Mouse (Mus musculus) forebrain, embryonic 13.5 days (tissue): Measurements from ENCODE around the gene Hpse2. TPM values are rescaled to one million over a fixed set of nuclear protein-coding genes. Genes with fewer than 3 reads are reported as not detected.

ENCODE experiments used
- ATAC-seq: fragments of 200-750 bp; cut with Nextera tagmentation; 2 replicates; pipeline ENCODE4 v1.8.0; 2017
- H3K27ac ChIP-seq: fragments of 300-500 bp; sonication (generic); 2 replicates; pipeline ENCODE4 v1.5.1; 2015; ENCODE audit warnings: inconsistent platforms, mild to moderate bottlenecking, moderate library complexity
- H3K27me3 ChIP-seq: fragments of 300-500 bp; sonication (generic); 2 replicates; pipeline ENCODE4 v1.6.1; 2015; ENCODE audit warnings: mild to moderate bottlenecking, inconsistent platforms
- H3K36me3 ChIP-seq: fragments of 300-500 bp; sonication (generic); 2 replicates; pipeline ENCODE4 v1.6.1; 2015; ENCODE audit warnings: mild to moderate bottlenecking, inconsistent platforms; ENCODE audit not compliant: poor library complexity, severe bottlenecking
- H3K4me1 ChIP-seq: fragments of 300-500 bp; sonication (generic); 2 replicates; pipeline ENCODE4 v1.6.1; 2015; ENCODE audit warnings: inconsistent platforms
- H3K4me2 ChIP-seq: fragments of 300-500 bp; sonication (generic); 2 replicates; pipeline ENCODE4 v1.6.1; 2015; ENCODE audit warnings: inconsistent platforms, mild to moderate bottlenecking, moderate library complexity
- H3K4me3 ChIP-seq: fragments of 300-500 bp; sonication (generic); 2 replicates; pipeline ENCODE4 v1.5.1; 2015; ENCODE audit warnings: mild to moderate bottlenecking, inconsistent platforms
- H3K9ac ChIP-seq: fragments of 300-500 bp; sonication (generic); 2 replicates; pipeline ENCODE4 v1.6.1; 2015; ENCODE audit warnings: mild to moderate bottlenecking, inconsistent platforms
- H3K9me3 ChIP-seq: fragments of 300-500 bp; sonication (generic); replicated peaks from 2 replicates; pipeline ENCODE4 v1.6.1; 2016; ENCODE audit warnings: inconsistent platforms
- WGBS: fragments of 180-500 bp; shearing (Covaris S2); methylation state at CpG from one replicate; pipeline ENCODE4 v1.1.7; 2015; 5-methylcytosine and 5-hydroxymethylcytosine counted together
- polyA plus RNA-seq: library from polyadenylated mRNA; unstranded; fragments of >200 nt; fragmentation: Nextera tagmentation; extraction: Ambion mirVana; gene quantifications from 2 replicates; pipeline ENCODE4 v1.2.1, GENCODE M21; 2015

Hpse2 gene
- polyA plus RNA-seq, 1 experiment from 2014 or later = not detected

DNA sequence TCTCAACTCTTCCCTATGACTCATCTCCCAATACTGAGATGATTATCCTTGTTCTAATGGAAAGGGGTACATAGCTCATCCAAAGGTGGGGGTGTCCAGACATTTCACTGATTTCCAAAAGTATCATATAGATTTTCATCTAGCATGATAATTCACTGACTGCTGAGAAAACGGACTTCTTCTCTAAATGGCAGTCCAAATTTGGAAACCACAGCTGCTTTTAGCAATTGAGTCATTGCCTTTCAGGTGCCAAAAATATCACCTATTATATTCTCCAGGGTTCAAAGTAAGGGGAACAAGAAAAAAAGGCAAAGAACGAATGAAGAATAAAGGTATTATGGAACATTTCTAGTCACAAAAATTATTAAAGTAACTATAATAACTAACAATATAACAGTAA is 459.9 kb downstream of the Hpse2 start:
- no peak overlapping the region for H3K4me2 ChIP-seq
- no peak for ATAC-seq
- no peaks in the 10 kb centered on the region for H3K36me3 ChIP-seq
- no peaks in the 10 kb centered on the region for H3K9me3 ChIP-seq
- no peak overlapping the region for H3K27ac ChIP-seq
- no peaks in the 10 kb centered on the region for H3K27me3 ChIP-seq
- no peaks in the 10 kb centered on the region for H3K4me1 ChIP-seq
- H3K4me3 ChIP-seq = no peak overlapping the region
- H3K9ac ChIP-seq = no peak overlapping the region
- WGBS = 78% methylated on average over 2 of the region's 2 CpGs

DNA sequence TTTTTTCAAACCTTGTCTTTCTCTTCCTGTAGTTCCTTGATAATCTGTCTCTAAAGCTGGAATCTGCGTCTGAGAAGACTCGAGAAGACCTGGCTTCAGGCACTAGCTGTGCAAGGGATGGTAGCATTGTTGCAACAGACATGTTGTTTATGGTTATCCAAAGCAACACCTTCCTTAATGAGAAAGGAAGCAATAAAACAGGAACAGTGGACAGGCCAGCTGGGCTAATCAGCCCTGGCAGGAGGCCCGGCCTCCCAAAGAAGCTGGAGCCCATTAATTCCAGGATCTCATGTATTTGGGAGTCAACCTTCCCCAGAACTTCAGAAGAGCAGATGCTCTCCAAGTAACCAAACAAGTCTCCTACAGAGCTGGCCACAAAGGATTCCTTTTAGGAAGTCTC is 465.5 kb downstream of the Hpse2 start:
- ATAC-seq = no peak
- H3K4me3 ChIP-seq = no peak overlapping the region
- H3K36me3 ChIP-seq = no peaks in the 10 kb centered on the region
- no peaks in the 10 kb centered on the region for H3K27me3 ChIP-seq
- no peak overlapping the region for H3K27ac ChIP-seq
- no peaks in the 10 kb centered on the region for H3K4me1 ChIP-seq
- no peak overlapping the region for H3K4me2 ChIP-seq
- no peak overlapping the region for H3K9ac ChIP-seq
- 72% methylated on average over 3 of the region's 3 CpGs for WGBS
- H3K9me3 ChIP-seq = no peaks in the 10 kb centered on the region

DNA sequence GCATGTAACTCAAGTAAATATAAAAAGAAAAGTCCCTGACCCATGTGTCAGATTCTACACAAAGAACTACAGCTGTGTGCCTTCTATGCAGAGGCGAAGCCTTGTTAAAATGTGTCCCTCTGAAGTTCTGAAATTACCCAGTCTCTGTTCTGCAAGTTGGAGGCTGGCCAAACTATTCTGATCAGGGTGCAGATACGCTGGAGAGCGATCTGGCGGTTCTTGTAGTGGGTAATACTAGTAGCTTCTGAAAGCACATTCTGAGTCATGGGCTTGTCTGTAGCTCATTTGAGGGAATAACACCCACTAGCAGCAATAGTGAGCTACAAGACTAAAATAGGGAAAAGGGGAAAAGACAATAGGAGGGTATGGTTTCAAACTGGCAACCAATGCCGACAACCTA is 474.5 kb downstream of the Hpse2 start:
- no peaks in the 10 kb centered on the region for H3K36me3 ChIP-seq
- no peak overlapping the region for H3K4me2 ChIP-seq

DNA sequence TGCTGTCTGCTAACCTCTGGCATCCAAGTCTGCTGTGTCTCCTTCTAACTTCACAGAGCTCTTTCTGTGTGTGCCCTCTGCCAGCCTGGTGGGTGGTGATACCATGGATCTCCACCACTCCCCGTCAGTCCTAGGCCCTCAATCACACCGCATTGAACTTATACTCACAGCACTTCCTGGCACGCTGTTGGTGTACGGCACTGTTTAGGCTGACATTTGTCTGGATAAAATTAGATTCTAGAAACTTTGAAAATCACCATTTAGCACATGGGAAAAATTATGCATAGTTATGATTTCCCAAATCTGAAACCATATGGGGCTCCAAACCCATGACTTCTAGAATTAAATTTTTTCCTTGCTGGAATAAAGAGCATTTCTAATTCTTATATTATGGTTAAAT is 478.4 kb downstream of the Hpse2 start:
- WGBS = 92% methylated on average over 4 of the region's 4 CpGs
- no peaks in the 10 kb centered on the region for H3K9me3 ChIP-seq
- no peak overlapping the region for H3K9ac ChIP-seq
- H3K27me3 ChIP-seq = no peaks in the 10 kb centered on the region
- no peak overlapping the region for H3K4me3 ChIP-seq
- H3K4me2 ChIP-seq = no peak overlapping the region
- ATAC-seq = no peak
- H3K4me1 ChIP-seq = no peaks in the 10 kb centered on the region
- H3K36me3 ChIP-seq = no peaks in the 10 kb centered on the region
- H3K27ac ChIP-seq = no peak overlapping the region

More for the DNA sequence above, 474.5 kb downstream of the Hpse2 start:
- Histone ChIP-seq H3K9ac (no peak overlapping the region), H3K9me3 (no peaks in the 10 kb centered on the region), H3K4me1 (no peaks in the 10 kb centered on the region), H3K4me3 (no peak overlapping the region), H3K27ac (no peak overlapping the region), H3K27me3 (no peaks in the 10 kb centered on the region)
- 79% methylated on average over 5 of the region's 5 CpGs for WGBS
- ATAC-seq = no peak

DNA sequence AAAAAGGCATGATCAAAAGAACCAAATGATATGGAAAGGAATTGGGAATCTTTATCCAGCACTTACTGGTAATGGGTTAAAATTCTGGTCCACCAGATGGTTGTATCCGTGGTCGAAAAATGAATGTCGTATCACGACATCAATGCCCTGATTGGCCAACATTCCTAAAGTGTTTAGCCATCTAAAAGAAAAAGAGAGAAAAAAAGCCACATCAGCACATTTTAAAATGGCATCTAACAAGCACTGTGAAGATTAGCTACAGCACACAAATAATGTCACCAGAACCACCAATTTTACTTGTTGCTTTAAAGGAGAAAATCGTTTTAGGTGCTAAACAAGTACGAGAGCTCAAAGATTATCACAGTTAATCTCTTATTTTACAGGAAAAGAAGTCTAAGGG is 479.6 kb downstream of the Hpse2 start:
- no peak overlapping the region for H3K27ac ChIP-seq

DNA sequence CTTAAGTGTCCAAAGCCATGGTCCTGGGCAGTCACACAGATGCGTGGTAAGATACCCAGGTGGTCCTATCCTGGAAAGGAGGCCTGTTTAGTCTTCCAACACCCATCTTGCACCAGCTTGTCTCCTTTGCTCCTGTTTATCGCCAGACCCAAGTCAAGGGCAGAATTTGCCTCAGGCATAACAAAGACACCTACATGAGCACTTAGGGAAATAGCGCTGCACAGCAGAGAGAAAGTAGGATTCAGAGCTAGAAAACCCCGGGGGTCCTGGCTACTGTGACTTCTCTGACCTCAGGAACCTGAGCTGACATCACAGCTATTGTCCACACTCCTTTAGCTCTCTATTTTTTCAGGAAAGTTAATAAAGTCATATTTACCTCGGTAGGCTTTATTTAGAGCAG is 481.8 kb downstream of the Hpse2 start:
- no peak overlapping the region for H3K9ac ChIP-seq
- no peak for ATAC-seq
- H3K4me3 ChIP-seq = no peak overlapping the region
- H3K27me3 ChIP-seq = no peaks in the 10 kb centered on the region
- peaks cover 20% of the 10 kb centered on the region for H3K4me1 ChIP-seq
- H3K27ac ChIP-seq = no peak overlapping the region
- H3K4me2 ChIP-seq = no peak overlapping the region
- H3K36me3 ChIP-seq = no peaks in the 10 kb centered on the region
- H3K9me3 ChIP-seq = no peaks in the 10 kb centered on the region
- 73% methylated on average over 5 of the region's 5 CpGs for WGBS

More for the DNA sequence above, 479.6 kb downstream of the Hpse2 start:
- no peak overlapping the region for H3K4me3 ChIP-seq
- no peaks in the 10 kb centered on the region for H3K36me3 ChIP-seq
- H3K9ac ChIP-seq = no peak overlapping the region
- H3K4me2 ChIP-seq = no peak overlapping the region
- no peaks in the 10 kb centered on the region for H3K9me3 ChIP-seq
- peaks cover 9% of the 10 kb centered on the region for H3K4me1 ChIP-seq
- no peak for ATAC-seq
- 84% methylated on average over 6 of the region's 6 CpGs for WGBS
- H3K27me3 ChIP-seq = no peaks in the 10 kb centered on the region

DNA sequence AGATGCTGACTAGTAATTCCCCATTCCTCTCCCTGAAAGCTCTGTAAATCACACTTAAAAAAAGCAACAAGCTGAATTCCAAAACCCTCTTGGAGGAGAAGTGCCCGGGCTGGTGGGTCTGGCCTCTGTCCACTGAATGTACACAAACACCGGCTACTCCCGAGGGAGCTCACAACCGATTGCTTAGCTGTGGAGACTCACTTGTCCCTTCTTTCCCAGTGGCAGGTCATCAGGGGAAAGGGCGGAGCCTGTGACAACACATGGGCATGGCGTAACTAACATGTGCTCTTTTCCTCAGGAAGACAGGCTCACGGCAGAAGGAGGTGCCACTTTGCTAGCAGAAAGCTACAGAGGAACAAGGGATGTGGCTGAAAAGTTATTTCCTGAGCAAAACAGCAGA is 483.4 kb downstream of the Hpse2 start:
- no peak for ATAC-seq
- Histone ChIP-seq H3K4me3 (no peak overlapping the region), H3K27me3 (no peaks in the 10 kb centered on the region), H3K4me2 (no peak overlapping the region), H3K4me1 (peaks cover 20% of the 10 kb centered on the region), H3K9me3 (no peaks in the 10 kb centered on the region), H3K27ac (no peak overlapping the region), H3K36me3 (no peaks in the 10 kb centered on the region), H3K9ac (no peak overlapping the region)
- WGBS = 76% methylated on average over 7 of the region's 7 CpGs

DNA sequence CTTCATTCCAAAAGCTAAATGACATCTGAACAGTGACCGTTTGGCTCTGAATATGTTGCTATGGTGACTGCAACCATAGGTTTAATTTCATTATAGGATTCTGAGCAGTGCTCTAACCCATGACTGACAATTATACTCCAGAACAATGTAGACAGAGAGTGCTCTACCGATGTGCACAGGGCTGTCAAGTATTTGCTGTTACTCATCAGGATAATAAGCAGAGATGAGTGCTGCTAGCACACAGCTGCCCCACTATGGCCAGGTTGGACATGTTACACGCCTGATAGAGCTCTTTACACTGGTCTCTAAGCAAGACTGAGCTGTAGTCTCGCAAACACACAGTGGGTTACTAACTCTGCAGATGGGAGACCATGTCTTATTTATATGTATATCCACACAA is 483.9 kb downstream of the Hpse2 start:
- WGBS = 30% methylated on average over 4 of the region's 4 CpGs
- Histone ChIP-seq H3K4me3 (no peak overlapping the region), H3K27ac (no peak overlapping the region)

DNA sequence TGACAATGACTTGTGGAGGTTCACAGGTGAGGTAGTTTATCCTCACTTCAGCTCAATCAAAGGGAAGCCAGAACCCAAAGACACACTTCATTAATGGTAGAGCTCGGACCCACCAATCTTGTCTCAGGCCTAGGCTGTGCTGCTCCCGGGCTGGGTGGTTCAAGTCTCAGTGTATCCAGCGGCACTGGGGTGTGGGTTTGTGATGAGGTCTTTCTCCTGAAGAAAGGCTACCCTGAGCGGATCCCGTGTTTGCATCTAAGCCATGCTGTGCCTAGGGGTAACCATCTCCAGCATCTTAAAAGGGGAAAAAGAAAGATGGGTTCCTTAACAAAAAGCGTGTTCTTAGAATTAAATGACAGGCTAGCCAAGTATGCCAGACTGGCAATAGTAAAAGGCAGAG is 484.3 kb downstream of the Hpse2 start:
- ATAC-seq = no peak
- H3K27ac ChIP-seq = no peak overlapping the region

More for the DNA sequence above, 483.9 kb downstream of the Hpse2 start:
- Histone ChIP-seq H3K36me3 (no peaks in the 10 kb centered on the region), H3K27me3 (no peaks in the 10 kb centered on the region), H3K4me1 (peaks cover 20% of the 10 kb centered on the region), H3K9ac (no peak overlapping the region), H3K9me3 (no peaks in the 10 kb centered on the region), H3K4me2 (no peak overlapping the region)
- ATAC-seq = 0 out of 2 replicates have a peak, but pooled peaks have one; percentile 10

DNA sequence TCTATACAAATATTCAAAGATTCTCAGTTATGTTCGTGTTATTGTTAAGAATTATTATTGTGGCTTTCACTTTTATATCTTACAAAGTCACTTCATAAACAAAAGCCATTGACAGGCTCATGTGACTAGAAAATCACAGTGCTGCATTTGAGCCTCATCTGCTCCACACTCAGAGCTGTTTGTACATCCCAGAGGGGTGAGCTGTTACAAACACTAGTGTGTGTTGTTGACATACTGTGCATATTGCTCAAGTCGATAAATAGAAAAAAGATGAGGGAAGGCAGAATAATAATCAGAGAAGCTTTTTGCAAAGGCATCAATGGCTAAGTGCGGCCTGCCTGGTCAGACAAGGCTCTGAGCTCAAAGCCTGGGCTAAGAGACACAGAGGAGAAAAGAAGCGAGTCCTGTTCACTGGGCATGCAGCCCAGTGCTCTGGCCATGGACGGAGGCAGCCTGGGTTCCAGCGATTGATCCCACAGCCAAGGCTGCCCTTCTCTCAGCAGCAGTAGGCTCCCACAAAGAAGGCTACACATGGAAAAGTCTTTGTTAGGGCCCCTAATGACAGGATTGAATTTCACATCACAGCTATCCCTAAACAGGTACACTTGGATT is 485.6 kb downstream of the Hpse2 start:
- H3K4me1 ChIP-seq = peaks cover 20% of the 10 kb centered on the region

More for the DNA sequence above, 484.3 kb downstream of the Hpse2 start:
- Histone ChIP-seq H3K27me3 (no peaks in the 10 kb centered on the region), H3K4me3 (no peak overlapping the region), H3K4me2 (no peak overlapping the region), H3K36me3 (no peaks in the 10 kb centered on the region), H3K9me3 (no peaks in the 10 kb centered on the region), H3K4me1 (peaks cover 20% of the 10 kb centered on the region), H3K9ac (no peak overlapping the region)
- 65% methylated on average over 6 of the region's 6 CpGs for WGBS

DNA sequence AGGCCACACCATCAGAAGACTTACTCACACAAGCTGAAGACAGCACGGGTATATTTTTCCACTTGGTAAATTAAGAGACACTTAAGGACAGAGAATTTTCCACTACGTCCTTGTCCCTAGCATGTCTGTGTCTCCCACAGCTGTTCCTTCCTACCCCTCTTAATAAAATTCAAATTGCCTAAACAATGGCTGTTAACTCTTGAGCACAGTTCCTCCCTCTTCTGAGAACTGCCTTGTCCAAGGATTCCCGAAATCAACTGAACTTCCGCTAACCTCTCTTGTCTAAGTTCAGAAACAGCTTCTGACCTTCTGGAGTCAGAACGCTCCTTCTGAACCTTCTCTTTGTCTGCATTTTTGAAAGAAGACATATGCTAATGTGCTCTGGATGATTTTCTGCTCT is 496.6 kb downstream of the Hpse2 start:
- no peaks in the 10 kb centered on the region for H3K36me3 ChIP-seq
- no peak overlapping the region for H3K27ac ChIP-seq
- no peaks in the 10 kb centered on the region for H3K4me1 ChIP-seq
- H3K9me3 ChIP-seq = no peaks in the 10 kb centered on the region
- no peaks in the 10 kb centered on the region for H3K27me3 ChIP-seq
- ATAC-seq = no peak
- WGBS = 76% methylated on average over 5 of the region's 5 CpGs
- no peak overlapping the region for H3K4me2 ChIP-seq
- no peak overlapping the region for H3K9ac ChIP-seq
- H3K4me3 ChIP-seq = no peak overlapping the region

More for the DNA sequence above, 485.6 kb downstream of the Hpse2 start:
- Histone ChIP-seq H3K9me3 (no peaks in the 10 kb centered on the region), H3K9ac (no peak overlapping the region), H3K36me3 (no peaks in the 10 kb centered on the region), H3K27me3 (no peaks in the 10 kb centered on the region), H3K4me2 (no peak overlapping the region), H3K4me3 (no peak overlapping the region), H3K27ac (peak overlapping the region; percentile 40; the same call in 1 of the 2 replicates)
- peak; percentile 71; the same call in 1 of the 2 replicates for ATAC-seq
- WGBS = 56% methylated on average over 6 of the region's 6 CpGs

DNA sequence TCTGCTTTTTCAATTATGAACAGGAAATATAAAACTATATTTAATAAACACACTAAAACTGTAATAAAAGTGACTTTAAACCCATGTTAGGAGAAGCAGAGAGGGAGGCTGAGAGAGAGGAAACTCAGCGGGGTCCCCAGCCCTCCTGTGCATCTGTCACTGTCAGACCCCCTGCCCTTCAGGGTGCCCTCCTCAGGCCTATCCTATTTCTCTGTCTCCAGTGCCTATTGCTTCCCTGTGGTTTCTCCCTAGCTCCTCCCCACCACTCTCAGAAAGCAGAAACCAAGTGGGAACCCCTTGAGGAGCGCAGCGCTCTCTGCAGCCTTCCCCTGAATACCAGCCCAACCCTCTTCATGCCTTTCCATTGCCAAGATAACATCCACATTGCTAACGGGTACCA is 510.5 kb downstream of the Hpse2 start:
- no peak overlapping the region for H3K4me2 ChIP-seq
- no peak overlapping the region for H3K9ac ChIP-seq
- H3K27ac ChIP-seq = no peak overlapping the region
- H3K36me3 ChIP-seq = no peaks in the 10 kb centered on the region
- H3K9me3 ChIP-seq = no peaks in the 10 kb centered on the region
- WGBS = 85% methylated on average over 4 of the region's 4 CpGs
- no peaks in the 10 kb centered on the region for H3K4me1 ChIP-seq
- ATAC-seq = no peak
- H3K27me3 ChIP-seq = no peaks in the 10 kb centered on the region
- no peak overlapping the region for H3K4me3 ChIP-seq

DNA sequence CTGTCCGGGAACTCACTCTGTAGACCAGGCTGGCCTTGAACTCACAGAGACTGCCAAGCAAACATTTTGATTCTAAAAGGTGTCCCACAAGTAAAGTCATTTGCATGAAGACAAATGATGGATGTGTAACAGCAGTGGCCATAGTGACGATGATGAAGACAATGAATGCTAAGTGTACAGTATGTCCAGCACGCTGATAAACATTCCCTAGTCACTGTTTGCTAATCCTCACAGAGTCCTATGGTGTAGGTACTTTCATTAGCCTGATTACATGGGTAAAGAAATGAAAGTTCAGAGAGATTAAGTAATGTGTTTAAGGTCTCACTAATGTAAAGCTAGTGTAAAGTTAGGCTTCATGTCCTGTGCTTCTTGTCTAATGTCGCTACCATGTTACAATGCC is 511.6 kb downstream of the Hpse2 start:
- H3K4me1 ChIP-seq = no peaks in the 10 kb centered on the region
- H3K4me2 ChIP-seq = no peak overlapping the region
- no peak overlapping the region for H3K9ac ChIP-seq
- H3K9me3 ChIP-seq = no peaks in the 10 kb centered on the region
- H3K36me3 ChIP-seq = no peaks in the 10 kb centered on the region
- no peak overlapping the region for H3K4me3 ChIP-seq
- 74% methylated on average over 4 of the region's 4 CpGs for WGBS
- H3K27me3 ChIP-seq = no peaks in the 10 kb centered on the region
- H3K27ac ChIP-seq = no peak overlapping the region
- ATAC-seq = no peak
